Mouse (Mus musculus) bone marrow macrophage, adult 2 months (primary cell): Measurements from ENCODE around the gene Pex6. TPM values are rescaled to one million over a fixed set of nuclear protein-coding genes. Genes with fewer than 3 reads are reported as not detected.

ENCODE experiments used
- H3K27ac ChIP-seq: 2 replicates; pipeline ENCODE4 v1.5.1; 2012; ENCODE audit warnings: low read depth, low read length; ENCODE audit not compliant: insufficient read depth
- H3K4me1 ChIP-seq: 2 replicates; pipeline ENCODE4 v1.6.1; 2012; ENCODE audit warnings: low read length; ENCODE audit not compliant: control insufficient read depth, insufficient read depth
- H3K4me3 ChIP-seq: 2 replicates; pipeline ENCODE4 v1.5.1; 2012; ENCODE audit warnings: mild to moderate bottlenecking, low read length, moderate library complexity; ENCODE audit not compliant: insufficient read depth
- CTCF ChIP-seq: IDR thresholded peaks from 2 replicates; pipeline ENCODE4 v1.5.1; 2012; ENCODE audit warnings: low read depth, mild to moderate bottlenecking, low read length, moderate library complexity
- POLR2A ChIP-seq: IDR thresholded peaks from 2 replicates; pipeline ENCODE4 v1.6.1; 2012; ENCODE audit warnings: mild to moderate bottlenecking, low read depth, low read length, borderline replicate concordance
- polyA plus RNA-seq: library from polyadenylated mRNA; stranded (reverse); fragments of >200 nt; gene quantifications from 2 replicates; pipeline ENCODE4 v1.2.4, GENCODE M21; 2012; ENCODE audit not compliant: missing spikeins, insufficient read depth, insufficient read length

Gene Pex6
- polyA plus RNA-seq, 1 experiment: 26.6 TPM

DNA sequence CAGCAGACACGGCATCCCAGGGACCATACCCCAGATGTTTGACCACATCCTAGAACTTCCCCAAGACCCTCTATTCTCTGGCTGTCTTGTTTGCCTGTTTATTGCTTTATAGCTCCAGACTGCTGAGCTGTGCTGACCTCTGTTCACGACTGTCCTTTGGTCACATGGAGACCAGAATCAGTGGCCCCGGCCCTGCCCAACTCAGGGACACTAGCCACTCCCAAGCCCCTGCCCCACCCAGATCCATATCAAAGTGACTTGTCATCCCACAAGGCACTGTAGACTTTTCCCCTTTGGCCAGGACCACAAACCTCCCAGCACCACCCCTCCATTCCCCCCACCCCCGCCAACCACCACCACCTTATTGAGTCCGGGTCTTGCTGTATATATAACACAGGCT is 12.0 kb upstream of the Pex6 start:
- Histone ChIP-seq H3K4me3 (no peak overlapping the region), H3K27ac (no peak overlapping the region), H3K4me1 (peaks cover 7% of the 10 kb centered on the region)
- TF ChIP-seq POLR2A (no peak), CTCF (no peak)

GRCm38 (mm10) chr17:46699912-46700311 is 11.4 kb upstream of the Pex6 start:
- TF ChIP-seq CTCF (no peak), POLR2A (no peak)
- Histone ChIP-seq H3K4me3 (no peak overlapping the region), H3K4me1 (peaks cover 7% of the 10 kb centered on the region), H3K27ac (no peak overlapping the region)

DNA sequence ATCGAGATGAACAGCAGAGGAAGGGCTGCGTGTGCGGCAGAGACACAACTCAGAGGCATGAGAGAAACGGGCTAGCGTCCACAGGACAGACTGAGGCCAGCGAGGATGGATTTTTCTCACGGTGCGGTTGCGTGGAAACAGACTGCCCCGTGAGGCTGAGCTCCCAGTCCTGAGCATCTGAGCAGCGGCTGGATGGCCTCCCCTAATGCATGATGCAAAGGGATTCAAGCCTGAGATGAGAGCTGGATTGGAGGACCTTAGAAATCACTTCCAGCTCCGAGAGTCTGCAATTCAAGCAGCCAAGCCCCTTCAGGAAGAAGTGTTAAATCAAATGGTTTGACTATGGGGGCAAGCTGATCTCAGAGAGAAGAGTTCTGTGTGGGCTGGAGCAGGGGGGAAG is 9.8 kb upstream of the Pex6 start:
- peaks cover 9% of the 10 kb centered on the region for H3K4me1 ChIP-seq
- no peak for TF ChIP-seq POLR2A
- no peak for TF ChIP-seq CTCF
- no peak overlapping the region for H3K27ac ChIP-seq
- H3K4me3 ChIP-seq: no peak overlapping the region

DNA sequence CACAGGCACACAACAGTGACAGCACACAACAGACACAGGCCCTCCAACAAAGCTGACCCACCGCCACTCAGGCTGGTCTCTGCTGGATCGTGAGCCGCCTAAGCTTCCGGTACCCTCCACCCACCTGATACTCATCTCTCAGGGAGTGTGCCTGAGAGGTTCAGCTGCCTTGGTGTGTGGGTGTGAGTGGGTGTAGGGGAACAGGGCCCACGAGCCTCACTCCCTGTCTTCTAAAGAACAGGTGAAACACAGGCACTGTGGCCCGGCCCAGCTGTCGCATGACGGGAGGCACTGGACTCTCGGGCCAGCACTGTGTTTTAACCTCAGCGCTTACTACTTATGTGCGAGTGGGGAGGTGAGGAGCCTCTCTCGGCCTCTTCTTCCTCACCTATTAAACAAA is 9.2 kb upstream of the Pex6 start:
- Histone ChIP-seq H3K4me1 (peaks cover 9% of the 10 kb centered on the region), H3K4me3 (no peak overlapping the region), H3K27ac (no peak overlapping the region)
- TF ChIP-seq POLR2A (no peak), CTCF (no peak)

GRCm38 (mm10) chr17:46702506-46702905 is 8.8 kb upstream of the Pex6 start:
- no peak overlapping the region for H3K4me3 ChIP-seq
- no peak overlapping the region for H3K27ac ChIP-seq
- no peak for TF ChIP-seq POLR2A
- TF ChIP-seq CTCF: no peak
- peaks cover 9% of the 10 kb centered on the region for H3K4me1 ChIP-seq

- Histone ChIP-seq H3K4me1 (peaks cover 9% of the 10 kb centered on the region), H3K4me3 (peak overlapping the region; percentile 76), H3K27ac (peak overlapping the region; percentile 25)
- no peak for TF ChIP-seq CTCF
- TF ChIP-seq POLR2A: no peak
Measured at GRCm38 (mm10) chr17:46703971-46704886, 7.0 kb upstream of the Pex6 start.

- TF ChIP-seq POLR2A (no peak), CTCF (no peak)
- Histone ChIP-seq H3K4me1 (peaks cover 9% of the 10 kb centered on the region), H3K4me3 (peak within 1 kb of the TSS; percentile 76), H3K27ac (peak within 1 kb of the TSS; percentile 25)
Measured at GRCm38 (mm10) chr17:46704887-46705835, 6.1 kb upstream of the Pex6 start, which contains the start of gene Ppp2r5d. TSS of gene Ppp2r5d (minus strand) at chr17:46705111.

DNA sequence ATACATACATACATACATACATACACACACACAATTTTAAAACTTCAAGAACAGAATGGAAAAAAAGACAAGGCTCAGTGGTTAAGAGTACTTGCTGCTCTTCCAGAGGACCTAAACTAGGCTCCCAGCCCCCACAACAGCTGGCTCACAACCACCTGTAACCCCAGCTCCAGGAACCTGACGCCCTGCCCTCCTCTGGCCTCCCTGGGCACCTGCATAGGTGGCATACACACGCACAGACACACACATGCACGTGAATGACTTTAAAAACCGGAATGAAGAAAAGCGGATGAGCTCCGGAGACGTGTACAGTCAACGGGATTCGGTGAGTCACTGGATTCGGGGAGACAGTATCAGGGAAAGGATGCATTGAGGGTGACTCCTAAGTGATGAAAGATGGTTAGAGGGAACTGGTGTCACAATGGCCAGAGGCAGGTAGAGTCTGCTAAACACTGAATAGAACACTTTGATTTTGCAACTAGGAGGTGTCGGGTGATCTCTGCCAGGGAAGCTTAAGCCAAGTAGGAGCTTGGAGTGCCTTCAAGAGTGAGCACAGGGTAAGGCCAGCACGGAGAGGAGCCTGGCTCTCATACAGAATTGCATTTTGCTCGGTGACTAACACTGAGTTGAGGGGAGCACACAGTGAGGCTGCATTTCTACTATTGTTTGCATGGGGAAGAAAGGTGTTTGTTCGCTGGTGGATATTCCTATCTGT is 4.7 kb upstream of the Pex6 start:
- Histone ChIP-seq H3K4me1 (peaks cover 13% of the 10 kb centered on the region), H3K4me3 (no peak overlapping the region), H3K27ac (no peak overlapping the region)
- TF ChIP-seq POLR2A (no peak), CTCF (no peak)

GRCm38 (mm10) chr17:46711612-46712271 is 479 bp downstream of the Pex6 start:
- Histone ChIP-seq H3K4me1 (peaks cover 8% of the 10 kb centered on the region; the same call in 1 of the 2 replicates), H3K27ac (peak overlapping the region; percentile 39), H3K4me3 (peak overlapping the region; percentile 95)
- no peak for TF ChIP-seq CTCF
- no peak for TF ChIP-seq POLR2A
